Mouse (Mus musculus) kidney, embryonic 16.5 days (tissue): ENCODE results near the gene Copg2. TPM values are rescaled to one million over a fixed set of nuclear protein-coding genes. Genes with fewer than 3 reads are reported as not detected.
A peak's percentile ranks its signal among the peaks of the same experiment; 100 is the strongest.

Experiments used
- ATAC-seq: fragments of 200-750 bp; cut with Nextera tagmentation; 2 replicates; pipeline ENCODE4 v1.8.0; 2017; ENCODE audit warnings: moderate TSS enrichment; ENCODE audit not compliant: low FRiP score, low TSS enrichment
- H3K27ac ChIP-seq: fragments of 300-500 bp; sonication (generic); 2 replicates; pipeline ENCODE4 v1.5.1; 2014; ENCODE audit warnings: low read length
- H3K27me3 ChIP-seq: fragments of 300-500 bp; sonication (generic); 2 replicates; pipeline ENCODE4 v1.6.1; 2014; ENCODE audit warnings: low read length, control low read depth, mixed read lengths; ENCODE audit not compliant: insufficient read depth
- H3K36me3 ChIP-seq: fragments of 300-500 bp; sonication (generic); 2 replicates; pipeline ENCODE4 v1.6.1; 2014; ENCODE audit warnings: low read length, control low read depth, mixed read lengths; ENCODE audit not compliant: insufficient read depth
- H3K4me1 ChIP-seq: fragments of 300-500 bp; sonication (generic); 2 replicates; pipeline ENCODE4 v1.6.1; 2014; ENCODE audit warnings: low read length, control low read depth, mixed read lengths; ENCODE audit not compliant: insufficient read depth
- H3K4me2 ChIP-seq: fragments of 300-500 bp; sonication (generic); replicated peaks from 2 replicates; pipeline ENCODE4 v1.6.1; 2014; ENCODE audit warnings: low read depth, low read length
- H3K4me3 ChIP-seq: fragments of 300-500 bp; sonication (generic); 2 replicates; pipeline ENCODE4 v1.5.1; 2014; ENCODE audit warnings: mild to moderate bottlenecking, low read length
- H3K9ac ChIP-seq: fragments of 300-500 bp; sonication (generic); replicated peaks from 2 replicates; pipeline ENCODE4 v1.6.1; 2014; ENCODE audit warnings: low read length
- H3K9me3 ChIP-seq: fragments of 300-500 bp; sonication (generic); 2 replicates; pipeline ENCODE4 v1.6.1; 2016; ENCODE audit warnings: low read length, control low read depth
- WGBS: fragments of 180-500 bp; shearing (Covaris S2); extraction: QIAGEN DNeasy Blood & Tissue Kit; methylation state at CpG from one replicate; pipeline ENCODE4 v1.1.7; 2014; 5-methylcytosine and 5-hydroxymethylcytosine counted together
- polyA plus RNA-seq: library from polyadenylated mRNA; unstranded; fragments of >200 nt; fragmentation: Nextera tagmentation; extraction: Ambion mirVana; gene quantifications from 2 replicates; pipeline ENCODE4 v1.2.1, GENCODE M21; 2015

The Copg2 gene
- polyA plus RNA-seq, 1 experiment from 2014 or later, result 21.8 TPM

GRCm38 (mm10) chr6:30749892-30750291 is 146.7 kb downstream of the Copg2 start:
- ATAC-seq, result peak; percentile 68
- H3K27me3 ChIP-seq, result no peaks in the 10 kb centered on the region
- H3K9ac ChIP-seq, result no peak overlapping the region
- 60% methylated on average over 1 of the region's 1 CpGs for WGBS
- no peaks in the 10 kb centered on the region for H3K9me3 ChIP-seq
- no peak overlapping the region for H3K4me2 ChIP-seq
- H3K4me3 ChIP-seq, result no peak overlapping the region
- H3K36me3 ChIP-seq, result peaks cover 30% of the 10 kb centered on the region
- H3K27ac ChIP-seq, result no peak overlapping the region
- H3K4me1 ChIP-seq, result no peaks in the 10 kb centered on the region

DNA sequence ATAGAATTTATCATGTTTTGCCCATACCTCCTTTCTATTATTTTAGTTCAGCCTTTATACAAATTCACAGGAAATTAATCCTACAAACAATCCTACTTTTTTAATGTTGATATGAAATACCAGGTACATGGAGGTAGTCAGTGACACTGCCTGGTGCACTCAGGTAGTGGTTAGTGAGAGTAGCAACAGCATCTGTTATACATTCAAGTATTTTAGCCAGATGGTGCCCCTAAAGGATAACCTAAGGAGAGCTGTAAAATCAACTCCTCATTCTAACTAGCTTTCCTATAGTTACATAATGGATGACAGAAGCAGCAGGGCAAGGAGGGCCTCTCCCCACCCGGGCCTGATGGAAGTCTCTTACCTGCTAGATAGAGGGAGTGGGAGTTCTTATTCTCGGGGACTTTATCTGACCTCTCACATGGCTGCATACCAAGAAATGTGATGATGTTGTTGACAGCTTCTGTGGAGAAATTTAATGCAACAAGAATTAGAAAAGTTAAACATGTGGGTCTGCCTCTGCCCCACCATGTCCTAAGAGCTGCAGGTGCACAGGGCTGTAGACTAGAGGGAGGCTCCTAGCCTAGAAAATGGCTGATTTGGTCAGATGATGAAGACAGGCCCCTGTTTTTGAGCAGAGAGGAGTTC is 147.4 kb downstream of the Copg2 start:
- Histone ChIP-seq H3K27me3 (no peaks in the 10 kb centered on the region), H3K9me3 (no peaks in the 10 kb centered on the region), H3K27ac (no peak overlapping the region), H3K4me3 (no peak overlapping the region), H3K4me1 (no peaks in the 10 kb centered on the region), H3K4me2 (no peak overlapping the region), H3K9ac (no peak overlapping the region), H3K36me3 (peaks cover 33% of the 10 kb centered on the region)
- 24% methylated on average over 2 of the region's 2 CpGs for WGBS
- ATAC-seq, result peak; percentile 29; the same call in 1 of the 2 replicates

- no peak overlapping the region for H3K9ac ChIP-seq
- WGBS, result 78% methylated on average over 6 of the region's 6 CpGs
- H3K9me3 ChIP-seq, result no peaks in the 10 kb centered on the region
- ATAC-seq, result no peak
- no peak overlapping the region for H3K27ac ChIP-seq
- no peaks in the 10 kb centered on the region for H3K4me1 ChIP-seq
- H3K27me3 ChIP-seq, result no peaks in the 10 kb centered on the region
- no peak overlapping the region for H3K4me2 ChIP-seq
- H3K36me3 ChIP-seq, result peaks cover 37% of the 10 kb centered on the region
- H3K4me3 ChIP-seq, result no peak overlapping the region
These were observed 148.2 kb downstream of the Copg2 start for GRCm38 (mm10) chr6:30748358-30748910.

- Histone ChIP-seq H3K9ac (no peak overlapping the region), H3K27me3 (no peaks in the 10 kb centered on the region), H3K4me1 (no peaks in the 10 kb centered on the region), H3K9me3 (no peaks in the 10 kb centered on the region), H3K27ac (no peak overlapping the region), H3K36me3 (peaks cover 43% of the 10 kb centered on the region), H3K4me2 (no peak overlapping the region), H3K4me3 (no peak overlapping the region)
- ATAC-seq, result no peak
- 74% methylated on average over 7 of the region's 7 CpGs for WGBS
These were observed 148.8 kb downstream of the Copg2 start for GRCm38 (mm10) chr6:30747631-30748357.

DNA sequence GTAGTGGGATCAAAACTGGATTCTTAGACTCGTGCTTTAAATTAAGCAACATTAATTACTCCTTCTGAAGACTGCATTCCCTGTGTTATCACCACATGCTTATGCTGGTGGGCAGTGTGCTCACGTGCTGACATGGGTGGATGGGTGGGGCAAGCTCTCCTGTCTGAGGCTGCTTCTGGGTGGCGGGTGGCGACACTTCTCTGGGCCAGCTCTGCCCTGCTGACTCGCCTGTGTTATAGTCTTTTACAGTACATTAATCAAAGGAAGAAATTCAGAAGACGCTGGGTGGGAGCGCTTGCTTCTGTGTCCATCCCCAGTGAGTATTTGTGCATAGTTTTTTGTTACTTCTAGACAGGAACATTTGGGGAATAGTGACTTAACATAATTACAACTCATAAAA is 151.0 kb downstream of the Copg2 start:
- Histone ChIP-seq H3K9ac (no peak overlapping the region), H3K9me3 (no peaks in the 10 kb centered on the region), H3K4me3 (no peak overlapping the region), H3K4me2 (no peak overlapping the region), H3K27ac (no peak overlapping the region), H3K36me3 (peaks cover 57% of the 10 kb centered on the region), H3K27me3 (no peaks in the 10 kb centered on the region), H3K4me1 (no peaks in the 10 kb centered on the region; the same call in 1 of the 2 replicates)
- 40% methylated on average over 7 of the region's 7 CpGs for WGBS
- no peak for ATAC-seq

- H3K27me3 ChIP-seq, result no peaks in the 10 kb centered on the region
- H3K36me3 ChIP-seq, result peaks cover 61% of the 10 kb centered on the region
- H3K4me3 ChIP-seq, result no peak overlapping the region
- no peak overlapping the region for H3K27ac ChIP-seq
- H3K9me3 ChIP-seq, result peaks cover 3% of the 10 kb centered on the region
- H3K4me2 ChIP-seq, result no peak overlapping the region
- no peaks in the 10 kb centered on the region; the same call in 1 of the 2 replicates for H3K4me1 ChIP-seq
- ATAC-seq, result no peak
- 71% methylated on average over 10 of the region's 10 CpGs for WGBS
- H3K9ac ChIP-seq, result no peak overlapping the region
These were observed 151.7 kb downstream of the Copg2 start for GRCm38 (mm10) chr6:30744846-30745245.

- H3K9me3 ChIP-seq, result peaks cover 55% of the 10 kb centered on the region
- WGBS, result 48% methylated on average over 10 of the region's 10 CpGs
- peaks cover 12% of the 10 kb centered on the region for H3K4me1 ChIP-seq
These were observed 157.3 kb downstream of the Copg2 start for GRCm38 (mm10) chr6:30739177-30739747.

DNA sequence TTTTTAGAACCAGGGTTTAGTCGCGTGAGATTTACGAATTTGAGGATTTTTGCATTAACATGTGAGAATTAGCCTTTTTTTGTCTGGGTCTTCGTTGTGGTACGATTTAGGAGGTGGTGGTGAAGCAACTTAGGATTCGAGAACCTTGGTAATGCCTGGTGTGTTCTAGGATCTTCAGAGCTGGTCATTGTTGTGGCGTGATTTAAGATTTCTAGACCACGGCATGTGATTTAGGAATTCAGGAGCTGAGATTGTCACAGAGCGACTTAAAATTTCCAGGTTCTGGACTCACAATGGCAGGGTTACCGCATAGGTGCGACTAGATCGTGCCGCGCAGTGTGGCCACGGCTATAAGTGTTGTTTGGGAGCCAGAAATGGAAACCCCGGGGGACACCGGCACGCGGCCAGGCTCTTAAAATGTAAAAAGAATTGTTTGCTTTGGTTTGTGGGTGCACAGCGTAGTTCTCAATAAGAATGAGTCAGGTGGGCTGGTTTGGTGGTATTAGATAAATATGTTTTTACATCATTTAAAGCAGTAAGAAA is 158.1 kb downstream of the Copg2 start:
- peaks cover 17% of the 10 kb centered on the region for H3K4me1 ChIP-seq
- H3K4me2 ChIP-seq, result peak overlapping the region; percentile 52
- no peaks in the 10 kb centered on the region for H3K27me3 ChIP-seq
- 44% methylated on average over 20 of the region's 20 CpGs for WGBS
- no peak for ATAC-seq
- peak overlapping the region; percentile 65 for H3K4me3 ChIP-seq
- H3K36me3 ChIP-seq, result peaks cover 50% of the 10 kb centered on the region
- peaks cover 55% of the 10 kb centered on the region for H3K9me3 ChIP-seq
- peak overlapping the region; percentile 80 for H3K9ac ChIP-seq
- H3K27ac ChIP-seq, result peak overlapping the region; percentile 87

More at GRCm38 (mm10) chr6:30739177-30739747, 157.3 kb downstream of the Copg2 start:
- Histone ChIP-seq H3K4me3 (peak overlapping the region; percentile 65), H3K9ac (peak overlapping the region; percentile 80), H3K4me2 (peak overlapping the region; percentile 52), H3K27me3 (no peaks in the 10 kb centered on the region), H3K27ac (peak overlapping the region; percentile 87), H3K36me3 (peaks cover 53% of the 10 kb centered on the region)
- no peak for ATAC-seq

GRCm38 (mm10) chr6:30737548-30738463 is 158.8 kb downstream of the Copg2 start:
- Histone ChIP-seq H3K27me3 (no peaks in the 10 kb centered on the region), H3K27ac (peak overlapping the region; percentile 95), H3K4me2 (peak overlapping the region; percentile 52), H3K9me3 (peaks cover 55% of the 10 kb centered on the region), H3K4me1 (peaks cover 17% of the 10 kb centered on the region), H3K9ac (peak overlapping the region; percentile 80), H3K4me3 (peak overlapping the region; percentile 65), H3K36me3 (peaks cover 43% of the 10 kb centered on the region)
- WGBS, result 47% methylated on average over 66 of the region's 66 CpGs
- ATAC-seq, result peak; percentile 76
